Mouse (Mus musculus): ENCODE results near the gene Nfia. TPM values are rescaled to one million over a fixed set of nuclear protein-coding genes. Genes with fewer than 3 reads are reported as not detected.

Gene Nfia
- polyA plus RNA-seq, 1 experiment from 2014 or later: 45.1 TPM

GRCm38 (mm10) chr4:97926607-97927308 lies 154.2 kb downstream of the Nfia start:
- H3K27ac ChIP-seq (replicated peaks): peak overlapping the region; percentile 46
- ATAC-seq (ENCODE audit: low read depth): peak; percentile 41; the same call in 1 of the 2 replicates

DNA sequence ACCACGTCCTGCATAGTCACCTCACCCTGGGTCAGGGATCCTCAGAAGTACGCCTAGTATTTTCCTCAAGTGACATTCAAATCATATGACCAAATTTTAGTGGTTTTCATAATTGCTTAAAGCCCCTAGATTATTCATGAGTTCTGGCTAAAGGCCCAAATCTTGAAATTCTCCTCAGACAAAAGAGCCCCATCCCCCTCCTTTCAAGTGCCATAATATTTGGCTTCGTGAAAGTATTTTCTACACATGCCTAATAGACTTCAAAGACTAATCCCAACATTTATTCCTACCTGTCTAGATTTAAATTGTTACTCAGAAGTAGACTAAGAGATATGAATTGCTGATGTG lies 154.7 kb downstream of the Nfia start:
- Histone ChIP-seq H3K9ac (no peak overlapping the region), H3K9me3 (no peaks in the 10 kb centered on the region), H3K4me3 (no peak overlapping the region), H3K4me1 (replicated peaks) (peaks cover 50% of the 10 kb centered on the region), H3K36me3 (no peaks in the 10 kb centered on the region), H3K27me3 (no peaks in the 10 kb centered on the region), H3K27ac (replicated peaks) (peak overlapping the region; percentile 46; the same call in 1 of the 2 replicates), H3K4me2 (no peak overlapping the region)
- ATAC-seq (ENCODE audit: low read depth): no peak
- 68% methylated on average over 3 of the region's 3 CpGs for WGBS

More at GRCm38 (mm10) chr4:97926607-97927308, 154.2 kb downstream of the Nfia start:
- WGBS: 59% methylated on average over 5 of the region's 5 CpGs
- Histone ChIP-seq H3K9me3 (no peaks in the 10 kb centered on the region), H3K4me2 (no peak overlapping the region), H3K36me3 (no peaks in the 10 kb centered on the region), H3K9ac (no peak overlapping the region), H3K4me1 (replicated peaks) (peaks cover 45% of the 10 kb centered on the region), H3K4me3 (no peak overlapping the region), H3K27me3 (no peaks in the 10 kb centered on the region)

DNA sequence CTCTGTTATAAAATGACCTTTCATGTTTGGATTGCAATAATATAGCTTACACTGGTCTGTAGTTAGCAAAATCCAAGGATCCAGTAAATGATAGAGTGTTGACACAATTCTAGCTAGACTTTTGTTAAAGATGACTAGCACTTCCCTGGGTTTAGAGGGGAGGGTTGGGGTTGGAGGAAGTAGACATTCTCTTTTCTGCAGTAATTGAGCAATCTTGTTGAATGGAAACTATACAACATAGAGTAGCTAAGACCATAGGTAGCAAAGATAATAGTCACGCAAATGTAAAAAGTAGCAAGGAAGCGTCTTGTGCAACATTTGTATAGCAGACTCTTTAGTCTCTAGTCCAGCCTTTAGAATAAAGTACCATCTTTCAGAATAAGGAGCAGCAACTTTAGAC lies 163.8 kb downstream of the Nfia start:
- Histone ChIP-seq H3K4me3 (no peak overlapping the region), H3K4me1 (replicated peaks) (peaks cover 56% of the 10 kb centered on the region), H3K36me3 (no peaks in the 10 kb centered on the region), H3K4me2 (no peak overlapping the region), H3K27ac (replicated peaks) (0 out of 2 replicates have a peak overlapping the region, but pooled peaks have one; percentile 20), H3K27me3 (no peaks in the 10 kb centered on the region), H3K9ac (no peak overlapping the region), H3K9me3 (no peaks in the 10 kb centered on the region)
- 91% methylated on average over 2 of the region's 2 CpGs for WGBS
- no peak for ATAC-seq (ENCODE audit: low read depth)

GRCm38 (mm10) chr4:97936912-97937311 lies 164.4 kb downstream of the Nfia start:
- no peak overlapping the region for H3K9ac ChIP-seq
- 24% methylated on average over 3 of the region's 3 CpGs for WGBS
- H3K27me3 ChIP-seq: no peaks in the 10 kb centered on the region
- no peak overlapping the region for H3K4me2 ChIP-seq
- no peaks in the 10 kb centered on the region for H3K9me3 ChIP-seq
- H3K36me3 ChIP-seq: no peaks in the 10 kb centered on the region
- H3K4me3 ChIP-seq: no peak overlapping the region
- ATAC-seq (ENCODE audit: low read depth): peak; percentile 73; the same call in 1 of the 2 replicates
- H3K4me1 ChIP-seq (replicated peaks): peaks cover 55% of the 10 kb centered on the region
- H3K27ac ChIP-seq (replicated peaks): 0 out of 2 replicates have a peak overlapping the region, but pooled peaks have one; percentile 20

GRCm38 (mm10) chr4:97939492-97939891 lies 167.0 kb downstream of the Nfia start:
- Histone ChIP-seq H3K4me1 (replicated peaks) (peaks cover 51% of the 10 kb centered on the region), H3K9ac (no peak overlapping the region), H3K36me3 (no peaks in the 10 kb centered on the region), H3K27ac (replicated peaks) (no peak overlapping the region), H3K4me3 (no peak overlapping the region), H3K4me2 (no peak overlapping the region), H3K27me3 (no peaks in the 10 kb centered on the region), H3K9me3 (no peaks in the 10 kb centered on the region)
- no peak for ATAC-seq (ENCODE audit: low read depth)
- WGBS: 65% methylated on average over 4 of the region's 4 CpGs

DNA sequence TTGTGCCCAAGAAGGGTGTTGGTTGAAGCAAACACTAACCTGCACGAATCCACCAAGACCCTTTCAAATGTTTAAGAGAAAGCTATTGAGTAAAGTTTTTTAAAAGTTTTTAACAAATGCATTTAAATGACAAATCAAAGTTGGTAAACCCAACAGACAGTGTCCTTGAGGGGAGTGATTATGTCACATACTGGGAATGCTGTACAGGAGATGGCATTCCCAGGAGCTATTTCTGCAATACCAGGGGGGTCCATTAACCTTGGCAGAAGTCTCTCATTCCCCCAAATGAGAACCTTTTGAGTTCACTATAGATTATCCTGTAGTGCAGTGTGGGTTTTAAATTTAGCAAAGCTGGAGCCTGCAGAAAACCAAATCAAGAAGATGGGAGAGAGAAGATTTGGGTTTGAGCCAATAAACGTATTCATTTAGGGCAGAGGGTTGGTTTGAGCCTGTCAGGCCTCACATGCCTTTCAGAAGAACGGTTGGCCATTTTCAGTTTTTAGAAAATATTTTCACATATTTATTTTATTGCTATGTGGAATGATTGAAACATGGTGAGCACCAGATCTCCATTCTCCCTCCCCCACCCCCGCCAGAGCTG lies 167.5 kb downstream of the Nfia start:
- H3K4me1 ChIP-seq (replicated peaks): peaks cover 51% of the 10 kb centered on the region
- no peaks in the 10 kb centered on the region for H3K27me3 ChIP-seq
- WGBS: 83% methylated on average over 4 of the region's 4 CpGs
- no peak for ATAC-seq (ENCODE audit: low read depth)
- no peak overlapping the region for H3K9ac ChIP-seq
- H3K27ac ChIP-seq (replicated peaks): no peak overlapping the region
- no peaks in the 10 kb centered on the region for H3K9me3 ChIP-seq
- H3K36me3 ChIP-seq: no peaks in the 10 kb centered on the region
- no peak overlapping the region for H3K4me3 ChIP-seq
- H3K4me2 ChIP-seq: no peak overlapping the region

- Histone ChIP-seq H3K36me3 (no peaks in the 10 kb centered on the region), H3K9ac (no peak overlapping the region), H3K9me3 (no peaks in the 10 kb centered on the region), H3K4me2 (no peak overlapping the region), H3K27me3 (no peaks in the 10 kb centered on the region), H3K4me3 (no peak overlapping the region), H3K4me1 (replicated peaks) (peaks cover 39% of the 10 kb centered on the region), H3K27ac (replicated peaks) (no peak overlapping the region)
- WGBS: 86% methylated on average over 8 of the region's 8 CpGs
- ATAC-seq (ENCODE audit: low read depth): no peak
These were observed 169.1 kb downstream of the Nfia start for GRCm38 (mm10) chr4:97941616-97942015.

- no peak overlapping the region for H3K4me2 ChIP-seq
- no peak for ATAC-seq (ENCODE audit: low read depth)
- H3K27ac ChIP-seq (replicated peaks): no peak overlapping the region
- no peaks in the 10 kb centered on the region for H3K9me3 ChIP-seq
- no peak overlapping the region for H3K4me3 ChIP-seq
- no peaks in the 10 kb centered on the region for H3K27me3 ChIP-seq
- H3K4me1 ChIP-seq (replicated peaks): peaks cover 42% of the 10 kb centered on the region
- H3K36me3 ChIP-seq: no peaks in the 10 kb centered on the region
- 88% methylated on average over 2 of the region's 2 CpGs for WGBS
- no peak overlapping the region for H3K9ac ChIP-seq
These were observed 171.8 kb downstream of the Nfia start for GRCm38 (mm10) chr4:97944309-97944708.

- H3K4me3 ChIP-seq: no peak overlapping the region
- peak; percentile 51; the same call in 1 of the 2 replicates for ATAC-seq (ENCODE audit: low read depth)
- H3K27me3 ChIP-seq: no peaks in the 10 kb centered on the region
- H3K9me3 ChIP-seq: no peaks in the 10 kb centered on the region
- WGBS: 64% methylated on average over 5 of the region's 5 CpGs
- H3K4me1 ChIP-seq (replicated peaks): peaks cover 54% of the 10 kb centered on the region
- H3K36me3 ChIP-seq: no peaks in the 10 kb centered on the region
- no peak overlapping the region for H3K9ac ChIP-seq
- no peak overlapping the region for H3K4me2 ChIP-seq
- peak overlapping the region; percentile 61 for H3K27ac ChIP-seq (replicated peaks)
These were observed 174.9 kb downstream of the Nfia start for GRCm38 (mm10) chr4:97947484-97947883.

DNA sequence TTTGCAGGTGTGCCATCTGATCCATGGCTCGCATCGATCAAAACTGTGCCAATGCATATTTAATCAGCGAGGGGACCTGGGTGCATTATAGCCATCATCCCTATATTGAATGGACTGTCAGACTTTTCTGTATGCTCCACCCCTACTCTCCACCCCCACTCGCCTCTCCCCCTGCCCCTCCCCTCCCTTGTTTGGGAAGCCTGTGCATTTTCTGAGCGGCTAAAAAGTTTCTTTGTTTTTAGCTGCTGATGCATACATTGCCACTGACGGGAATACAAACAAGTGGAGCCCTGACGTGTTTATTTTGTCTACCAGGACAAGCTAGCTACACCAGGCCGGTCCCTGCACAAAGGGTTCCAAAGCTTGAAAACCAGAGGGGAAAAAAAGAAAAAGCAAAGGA lies 175.7 kb downstream of the Nfia start:
- H3K9me3 ChIP-seq: no peaks in the 10 kb centered on the region
- peak overlapping the region; percentile 61 for H3K27ac ChIP-seq (replicated peaks)
- H3K36me3 ChIP-seq: no peaks in the 10 kb centered on the region
- no peak overlapping the region for H3K4me3 ChIP-seq
- 29% methylated on average over 8 of the region's 8 CpGs for whole genome bisulfite sequencing
- peaks cover 58% of the 10 kb centered on the region for H3K4me1 ChIP-seq (replicated peaks)
- peak; percentile 64; the same call in 1 of the 2 replicates for ATAC-seq (ENCODE audit: low read depth)
- H3K9ac ChIP-seq: no peak overlapping the region
- no peak overlapping the region for H3K4me2 ChIP-seq
- no peaks in the 10 kb centered on the region for H3K27me3 ChIP-seq

- Histone ChIP-seq H3K9me3 (no peaks in the 10 kb centered on the region), H3K27me3 (no peaks in the 10 kb centered on the region), H3K9ac (no peak overlapping the region), H3K27ac (replicated peaks) (no peak overlapping the region), H3K36me3 (no peaks in the 10 kb centered on the region), H3K4me1 (replicated peaks) (peaks cover 67% of the 10 kb centered on the region), H3K4me3 (no peak overlapping the region), H3K4me2 (no peak overlapping the region)
- no peak for ATAC-seq (ENCODE audit: low read depth)
- WGBS: 77% methylated on average over 10 of the region's 10 CpGs
These were observed 178.0 kb downstream of the Nfia start for GRCm38 (mm10) chr4:97950341-97951071.

GRCm38 (mm10) chr4:97953886-97954285 lies 181.4 kb downstream of the Nfia start:
- H3K27me3 ChIP-seq: no peaks in the 10 kb centered on the region
- no peak for ATAC-seq (ENCODE audit: low read depth)
- WGBS: 49% methylated on average over 11 of the region's 11 CpGs
- H3K9me3 ChIP-seq: no peaks in the 10 kb centered on the region
- no peaks in the 10 kb centered on the region for H3K36me3 ChIP-seq
- no peak overlapping the region for H3K4me3 ChIP-seq
- no peak overlapping the region; the same call in 1 of the 2 replicates for H3K9ac ChIP-seq
- peak overlapping the region; percentile 56; the same call in 1 of the 2 replicates for H3K27ac ChIP-seq (replicated peaks)
- peak overlapping the region; percentile 26 for H3K4me2 ChIP-seq
- peaks cover 42% of the 10 kb centered on the region for H3K4me1 ChIP-seq (replicated peaks)

All from neural tube, embryonic 13.5 days (tissue).